Mouse (Mus musculus) MEL (cell line): ENCODE data around the gene Tyw1.

ENCODE experiments used
- CHD2 ChIP-seq: IDR thresholded peaks from 2 replicates; pipeline ENCODE4 v1.6.1; 2011; ENCODE audit warnings: low read length, improper control_type of control experiment
- CTCF ChIP-seq, 3 experiments: IDR thresholded peaks in 2 of 3; conservative IDR thresholded peaks in 1 of 3; 2 replicates each; pipeline ENCODE4 v1.5.1; 2011 to 2012; ENCODE audit warnings: low read length in 3 of 3, low read depth in 2 of 3, mild to moderate bottlenecking in 2 of 3, improper control_type of control experiment in 1 of 3, inconsistent platforms in 1 of 3, mixed read lengths in 1 of 3, moderate library complexity in 1 of 3; ENCODE audit not compliant: control insufficient read depth in 1 of 3, insufficient read depth in 1 of 3, poor library complexity in 1 of 3, severe bottlenecking in 1 of 3
- MAZ ChIP-seq: IDR thresholded peaks from 2 replicates; pipeline ENCODE4 v1.6.1; 2012; ENCODE audit warnings: low read depth, mild to moderate bottlenecking, inconsistent platforms, low read length, improper control_type of control experiment
- POLR2A ChIP-seq, 2 experiments: IDR thresholded peaks; 2 replicates each; pipeline ENCODE4 v1.6.1; 2011 to 2012; ENCODE audit warnings: low read length in 2 of 2, mild to moderate bottlenecking in 2 of 2, control low read depth in 1 of 2, improper control_type of control experiment in 1 of 2, low read depth in 1 of 2, moderate library complexity in 1 of 2; ENCODE audit not compliant: control insufficient read depth in 1 of 2, insufficient read depth in 1 of 2, poor library complexity in 1 of 2
- POLR2AphosphoS2 ChIP-seq: IDR thresholded peaks from 2 replicates; pipeline ENCODE4 v1.6.1; 2011; ENCODE audit warnings: low read length, improper control_type of control experiment

GRCm38 (mm10) chr5:130221760-130222145 lies 33.7 kb upstream of the Tyw1 start:
- TF ChIP-seq CHD2: no peak
- TF ChIP-seq MAZ: no peak
- TF ChIP-seq POLR2A (IDR thresholded peaks at IDR 0.05; ENCODE audit: control insufficient read depth in 1 of 2, insufficient read depth in 1 of 2, low read depth in 1 of 2, low read length in 2 of 2, poor library complexity in 1 of 2): no peak
- no peak for TF ChIP-seq CTCF (IDR thresholded peaks at IDR 0.05 in 2 of 3, conservative IDR thresholded peaks at IDR 0.05 in 1 of 3; ENCODE audit: control insufficient read depth in 1 of 3, insufficient read depth in 1 of 3, low read depth in 2 of 3, low read length in 3 of 3, poor library complexity in 1 of 3, severe bottlenecking in 1 of 3)
- no peak for TF ChIP-seq POLR2AphosphoS2
